Comparison of ENCODE assay signal across 12 mouse cellular contexts in genomic region chr17:88774103-88774526, GRCm38 (mm10). TPM values are rescaled to one million over a fixed set of nuclear protein-coding genes. Genes with fewer than 3 reads are reported as not detected.
DNase-seq lines count a peak whose midpoint lies in the region; ATAC-seq and TF ChIP-seq lines count a peak whose summit lies in the region.
"Had no signal": no experiment of that assay in that cellular context is flagged by ENCODE, and none has a peak within 500 bp of the region (broad histone marks: within the 10 kb centered on the region; RNA-seq: fewer than 3 reads in every experiment).

No protein-coding gene starts in this region.

- intact Hi-C loops in left cerebral cortex, postnatal 36 days (cut with DNase I), result loop anchor here (5.0 kb wide), 1 partner anchor 163 kb away; no protein-coding TSS in a partner anchor

- peak; percentile 75 for ATAC-seq in kidney, embryonic 16.5 days (ENCODE audit: low FRiP score, low TSS enrichment)
- no peak for ATAC-seq in embryonic facial prominence, embryonic 15.5 days (ENCODE audit: insufficient number of reproducible peaks, low FRiP score, low TSS enrichment, low read depth)
- peak; percentile 51 for ATAC-seq in forebrain, postnatal 0 days
- no peak for ATAC-seq in erythroid progenitor cell, adult 5-6 weeks (replicated peaks; ENCODE audit: low FRiP score, poor library complexity, severe bottlenecking)
- ATAC-seq: inflammation-experienced regulatory T-cells, adult 6 months had no signal

- TF ChIP-seq CTCF in forebrain, postnatal 0 days (IDR thresholded peaks at IDR 0.05; ENCODE audit: low read depth), result no peak

- H3K36me3 ChIP-seq in kidney, embryonic 16.5 days (ENCODE audit: insufficient read depth, low read length), result no peaks in the 10 kb centered on the region
- no peaks in the 10 kb centered on the region for H3K36me3 ChIP-seq in embryonic facial prominence, embryonic 15.5 days
- H3K36me3 ChIP-seq in forebrain, postnatal 0 days (ENCODE audit: insufficient read depth), result no peaks in the 10 kb centered on the region

- 12% methylated on average over 9 of the region's 9 CpGs for WGBS in kidney, embryonic 16.5 days
- WGBS in embryonic facial prominence, embryonic 15.5 days, result 22% methylated on average over 9 of the region's 9 CpGs
- WGBS in forebrain, postnatal 0 days, result 7% methylated on average over 9 of the region's 9 CpGs

- no peak overlapping the region for H3K27ac ChIP-seq in kidney, embryonic 16.5 days (ENCODE audit: low read length)
- no peak overlapping the region for H3K27ac ChIP-seq in embryonic facial prominence, embryonic 15.5 days (replicated peaks)
- H3K27ac ChIP-seq in forebrain, postnatal 0 days (ENCODE audit: low read depth, low read length), result peak overlapping the region; percentile 74
- H3K27ac ChIP-seq: macrophage had no signal

- H3K4me2 ChIP-seq in kidney, embryonic 16.5 days (replicated peaks; ENCODE audit: low read depth, low read length), result peak overlapping the region; percentile 23; the same call in 1 of the 2 replicates
- H3K4me2 ChIP-seq in embryonic facial prominence, embryonic 15.5 days (replicated peaks), result 0 out of 2 replicates have a peak overlapping the region, but pooled peaks have one; percentile 2
- H3K4me2 ChIP-seq in forebrain, postnatal 0 days (ENCODE audit: low read depth), result no peak overlapping the region
- H3K4me2 ChIP-seq: heart, embryonic 11.5 days had no signal

- H3K4me3 ChIP-seq in kidney, embryonic 16.5 days (ENCODE audit: low read length), result no peak overlapping the region
- no peak overlapping the region for H3K4me3 ChIP-seq in embryonic facial prominence, embryonic 15.5 days (replicated peaks)
- no peak overlapping the region for H3K4me3 ChIP-seq in forebrain, postnatal 0 days (ENCODE audit: low read depth, low read length)

- peaks cover 4% of the 10 kb centered on the region; the same call in 1 of the 2 replicates for H3K9me3 ChIP-seq in kidney, embryonic 16.5 days (ENCODE audit: low read length)
- H3K9me3 ChIP-seq in embryonic facial prominence, embryonic 15.5 days (replicated peaks), result no peaks in the 10 kb centered on the region
- H3K9me3 ChIP-seq in forebrain, postnatal 0 days (ENCODE audit: low read length), result no peaks in the 10 kb centered on the region

- no peak for DNase-seq in kidney, postnatal 25 days
- DNase-seq in forebrain, postnatal 0 days, result peak; percentile 67
- peak; percentile 78 for DNase-seq in mesoderm, embryonic 11.5 days (ENCODE audit: low read depth, low spot score)
- DNase-seq in left cerebral cortex, postnatal 36 days (ENCODE audit: low spot score in 2 of 2), result no peak
- DNase-seq in testis, postnatal 10 days (ENCODE audit: low spot score), result no peak

- H3K9ac ChIP-seq in kidney, embryonic 16.5 days (replicated peaks; ENCODE audit: low read length), result no peak overlapping the region
- H3K9ac ChIP-seq in embryonic facial prominence, embryonic 15.5 days, result no peak overlapping the region
- H3K9ac ChIP-seq in forebrain, postnatal 0 days, result no peak overlapping the region

- peaks cover 13% of the 10 kb centered on the region; the same call in 1 of the 2 replicates for H3K4me1 ChIP-seq in kidney, embryonic 16.5 days (ENCODE audit: insufficient read depth, low read length)
- peaks cover 13% of the 10 kb centered on the region; the same call in 1 of the 2 replicates for H3K4me1 ChIP-seq in embryonic facial prominence, embryonic 15.5 days
- H3K4me1 ChIP-seq in forebrain, postnatal 0 days (ENCODE audit: insufficient read depth), result peaks cover 11% of the 10 kb centered on the region; the same call in 1 of the 2 replicates

- no peaks in the 10 kb centered on the region for H3K27me3 ChIP-seq in kidney, embryonic 16.5 days (ENCODE audit: insufficient read depth, low read length)
- no peaks in the 10 kb centered on the region for H3K27me3 ChIP-seq in embryonic facial prominence, embryonic 15.5 days
- H3K27me3 ChIP-seq in forebrain, postnatal 0 days (ENCODE audit: insufficient read depth, low read length), result no peaks in the 10 kb centered on the region

RNA-seq across cellular contexts. Expression of gene Lhcgr, which starts 17.7 kb away (rescaled TPM):
- polyA plus RNA-seq in kidney, embryonic 16.5 days (2015; fragmentation: Nextera tagmentation; extraction: Ambion mirVana), result 0.14 and 0.45 TPM in 2 replicates
- 0.08 TPM in 1 of 2 replicates, not detected in the other for polyA plus RNA-seq in embryonic facial prominence, embryonic 15.5 days (2015; fragmentation: Nextera tagmentation; extraction: Ambion mirVana)
- 0.62 and 0.95 TPM in 2 replicates for total RNA-seq in forebrain, postnatal 0 days (2014; rRNA removed)
- polyA plus RNA-seq in forebrain, postnatal 0 days (2015; fragmentation: Nextera tagmentation; extraction: Ambion mirVana), result 1.2 and 2.0 TPM in 2 replicates
- not detected in 2 replicates for total RNA-seq in erythroid progenitor cell, adult 5-6 weeks (2015; ENCODE audit: low replicate concordance)
- not detected in 2 replicates for total RNA-seq in erythroid progenitor cell, adult 5-6 weeks (2017; ENCODE audit: low replicate concordance)
- under 1 TPM; 0.34 to 0.57 TPM for total RNA-seq in left cerebral cortex, postnatal 36 days (2021)
- total RNA-seq: neutrophil, adult 5-6 weeks had no signal
- polyA plus RNA-seq: inflammation-experienced regulatory T-cells, adult 6 months; macrophage had no signal

Comparison
In these comparisons a context has a peak if more than half of its experiments do, and no peak if none do; other contexts are left out.
1. ATAC-seq: peak in kidney, embryonic 16.5 days (single experiment) and forebrain, postnatal 0 days (single experiment); none in embryonic facial prominence, embryonic 15.5 days (single experiment) and erythroid progenitor cell, adult 5-6 weeks (single experiment).
2. DNase-seq: peak in forebrain, postnatal 0 days (single experiment) and mesoderm, embryonic 11.5 days (single experiment); none in kidney, postnatal 25 days (0 of 2), left cerebral cortex, postnatal 36 days (0 of 2) and testis, postnatal 10 days (single experiment).